Mouse (Mus musculus) erythroblast, embryonic 14.5 days (primary cell): Measurements from ENCODE around the gene Gclm.

Experiments
- GATA1 ChIP-seq: IDR thresholded peaks from 2 replicates; pipeline ENCODE4 v1.6.1; 2012; ENCODE audit warnings: low read length, inconsistent platforms, mixed read lengths
- TAL1 ChIP-seq: IDR thresholded peaks from 3 replicates; pipeline ENCODE4 v1.6.1; 2012; ENCODE audit warnings: low read length, inconsistent platforms, mixed read lengths

DNA sequence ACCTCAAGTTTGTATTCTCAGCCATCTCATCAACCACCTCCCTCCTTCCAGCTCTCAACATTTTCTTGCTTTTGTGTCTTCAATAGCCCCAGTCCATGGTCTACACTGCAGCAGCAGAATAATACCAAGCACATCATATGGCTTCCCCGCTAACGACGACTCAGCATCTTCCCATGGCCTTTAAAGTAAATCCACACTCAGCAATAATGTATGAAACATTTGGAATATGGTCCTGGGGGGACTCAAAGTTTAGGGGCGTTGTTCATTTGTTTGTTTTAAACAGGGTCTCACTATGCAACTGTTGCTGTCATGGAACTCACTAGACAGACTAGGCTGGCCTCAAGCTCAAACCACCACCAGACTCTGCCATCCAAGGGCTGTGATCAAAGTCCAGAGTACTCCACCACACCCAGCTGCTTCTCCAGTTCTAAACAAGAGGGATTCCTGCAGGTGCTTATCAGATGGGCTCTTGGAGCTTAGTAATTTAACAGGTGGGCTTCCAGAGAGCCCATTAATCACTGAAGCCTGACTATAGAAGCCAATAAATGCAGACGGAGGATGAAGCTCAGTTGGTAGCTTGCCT lies 43.3 kb downstream of the Gclm start:
- TF ChIP-seq TAL1 (no peak), GATA1 (no peak)
